Mouse (Mus musculus): ENCODE measurements around the gene Tmem165. TPM values are rescaled to one million over a fixed set of nuclear protein-coding genes. Genes with fewer than 3 reads are reported as not detected.
A peak's percentile ranks its signal among the peaks of the same experiment; 100 is the strongest.

The Tmem165 gene
- total RNA-seq (2021) = 39.0 and 46.6 TPM in 2 replicates
- long read RNA-seq, experiment 1, transcript Tmem165-201 (6 exons, 1,897 nt) = major isoform, 97 of 105 reads
- long read RNA-seq, experiment 1, partial matches to known transcripts = 3 of 105 reads
- long read RNA-seq, experiment 1, other reads (novel, unspliced or antisense) = 5 of 105 reads
- long read RNA-seq, experiment 2, transcript Tmem165-201 (6 exons, 1,897 nt) = major isoform, 53 of 57 reads
- long read RNA-seq, experiment 2, partial matches to known transcripts = 1 of 57 reads
- long read RNA-seq, experiment 2, other reads (novel, unspliced or antisense) = 3 of 57 reads

GRCm38 (mm10) chr5:76183750-76184261 is at the start of gene Tmem165:
TSS of gene Tmem165 (plus strand) at chr5:76183880.
- DNase-seq = peak; percentile 97

GRCm38 (mm10) chr5:76135644-76136043 is 48.0 kb upstream of the Tmem165 start:
- no peak for DNase-seq

GRCm38 (mm10) chr5:76136271-76136670 is 47.4 kb upstream of the Tmem165 start:
- DNase-seq = no peak

- no peak for DNase-seq
These were observed 46.1 kb upstream of the Tmem165 start for GRCm38 (mm10) chr5:76137586-76137985.

- DNase-seq = no peak
These were observed 45.6 kb upstream of the Tmem165 start for GRCm38 (mm10) chr5:76138071-76138470.

GRCm38 (mm10) chr5:76138512-76138911 is 45.2 kb upstream of the Tmem165 start:
- DNase-seq = no peak

GRCm38 (mm10) chr5:76139171-76139671 is 44.5 kb upstream of the Tmem165 start:
- no peak for DNase-seq

- DNase-seq = peak; percentile 99
These were observed 43.6 kb upstream of the Tmem165 start, which contains the start of gene Srd5a3 for GRCm38 (mm10) chr5:76139808-76140729. TSS of gene Srd5a3 (plus strand) at chr5:76140271.

GRCm38 (mm10) chr5:76140730-76141066 is 43.0 kb upstream of the Tmem165 start:
- DNase-seq = no peak

- DNase-seq = no peak
These were observed 40.3 kb upstream of the Tmem165 start for GRCm38 (mm10) chr5:76143356-76143755.

- no peak for DNase-seq
These were observed 37.3 kb upstream of the Tmem165 start for GRCm38 (mm10) chr5:76146401-76146800.

GRCm38 (mm10) chr5:76149436-76149835 is 34.2 kb upstream of the Tmem165 start:
- no peak for DNase-seq

- DNase-seq = no peak
These were observed 30.7 kb upstream of the Tmem165 start for GRCm38 (mm10) chr5:76152956-76153355.

- DNase-seq = no peak
These were observed 30.2 kb upstream of the Tmem165 start for GRCm38 (mm10) chr5:76153430-76153829.

- DNase-seq = no peak
These were observed 29.1 kb upstream of the Tmem165 start for GRCm38 (mm10) chr5:76154434-76155165.

GRCm38 (mm10) chr5:76159555-76159954 is 24.1 kb upstream of the Tmem165 start:
- DNase-seq = no peak

GRCm38 (mm10) chr5:76160086-76160485 is 23.6 kb upstream of the Tmem165 start:
- DNase-seq = no peak

- no peak for DNase-seq
These were observed 22.2 kb upstream of the Tmem165 start for GRCm38 (mm10) chr5:76161491-76161890.

- DNase-seq = no peak
These were observed 20.8 kb upstream of the Tmem165 start for GRCm38 (mm10) chr5:76162926-76163325.

- DNase-seq = no peak
These were observed 19.8 kb upstream of the Tmem165 start for GRCm38 (mm10) chr5:76163828-76164390.

- DNase-seq = no peak
These were observed 18.9 kb upstream of the Tmem165 start for GRCm38 (mm10) chr5:76164827-76165226.

GRCm38 (mm10) chr5:76170522-76170921 is 13.2 kb upstream of the Tmem165 start:
- DNase-seq = no peak

Measured in adrenal gland, postnatal 14 days (tissue).